Mouse (Mus musculus) megakaryocyte, embryonic 14.5 days (primary cell): ENCODE data around the gene Gng12.

Source experiments
- FLI1 ChIP-seq: IDR thresholded peaks from 2 replicates; pipeline ENCODE4 v1.6.1; 2012; ENCODE audit warnings: low read length, inconsistent platforms, mixed read lengths
- GATA1 ChIP-seq: IDR thresholded peaks from 3 replicates; pipeline ENCODE4 v1.6.1; 2012; ENCODE audit warnings: mixed read lengths, low read length, inconsistent platforms, borderline replicate concordance

- TF ChIP-seq FLI1 (no peak), GATA1 (no peak)
Measured at GRCm38 (mm10) chr6:66958466-66959235, 62.5 kb downstream of the Gng12 start.
